8 mouse cellular contexts compared by ENCODE assay signal in genomic region chr11:75678747-75679438, GRCm38 (mm10). TPM values are rescaled to one million over a fixed set of nuclear protein-coding genes. Genes with fewer than 3 reads are reported as not detected.
DNase-seq lines count a peak whose midpoint lies in the region; ATAC-seq lines count a peak whose summit lies in the region.

Gene Crk (plus strand): TSS chr11:75679259.

- no peaks in the 10 kb centered on the region for H3K27me3 ChIP-seq in hindbrain, embryonic 16.5 days (replicated peaks; ENCODE audit: control insufficient read depth, insufficient read depth, low read length)

- H3K4me3 ChIP-seq in hindbrain, embryonic 16.5 days (ENCODE audit: low read length) = peak within 1 kb of the TSS; percentile 99
- peak within 1 kb of the TSS; percentile 67 for H3K4me3 ChIP-seq in macrophage (ENCODE audit: inconsistent target)

- H3K4me2 ChIP-seq in hindbrain, embryonic 16.5 days (ENCODE audit: low read length) = peak within 1 kb of the TSS; percentile 80

- H3K4me1 ChIP-seq in hindbrain, embryonic 16.5 days (ENCODE audit: control insufficient read depth, insufficient read depth, low read depth, low read length) = peaks cover 17% of the 10 kb centered on the region

- ATAC-seq in hindbrain, embryonic 16.5 days = peak; percentile 98

- WGBS in hindbrain, embryonic 16.5 days = under 1% methylated on average over 47 of the region's 55 CpGs
- under 1% methylated on average over 55 of the region's 55 CpGs for WGBS in macrophage (ENCODE audit: missing documents)

- peak; percentile 100 for DNase-seq in T-cell, adult 2 months (ENCODE audit: low spot score)
- peak; percentile 96 to 98 for DNase-seq in cerebellum, postnatal 36 days
- DNase-seq in gastrocnemius, adult 18-20 months (ENCODE audit: low spot score) = peak; percentile 99
- peak; percentile 97 to 98 for DNase-seq in left cerebral cortex, adult 18-20 months (ENCODE audit: low spot score in 2 of 2)
- DNase-seq in right cerebral cortex, adult 18-20 months = peak; percentile 98
- peak; percentile 94 for DNase-seq in urinary bladder, postnatal 10 days (ENCODE audit: low spot score)

- H3K9ac ChIP-seq in hindbrain, embryonic 16.5 days (ENCODE audit: low read depth, low read length) = peak within 1 kb of the TSS; percentile 95

- no peaks in the 10 kb centered on the region for H3K9me3 ChIP-seq in hindbrain, embryonic 16.5 days (ENCODE audit: control insufficient read depth, low read length)

- peak within 1 kb of the TSS; percentile 92 for H3K27ac ChIP-seq in hindbrain, embryonic 16.5 days (ENCODE audit: low read depth, low read length)
- peak within 1 kb of the TSS; percentile 68 for H3K27ac ChIP-seq in macrophage

- H3K79me2 ChIP-seq in macrophage (ENCODE audit: inconsistent target) = peaks cover 46% of the 10 kb centered on the region

- no peaks in the 10 kb centered on the region for H3K36me3 ChIP-seq in hindbrain, embryonic 16.5 days (ENCODE audit: control insufficient read depth, insufficient read depth, low read length)
- peaks cover 15% of the 10 kb centered on the region; the same call in 1 of the 2 replicates for H3K36me3 ChIP-seq in macrophage (ENCODE audit: inconsistent target)

RNA-seq across cellular contexts. Expression of gene Crk, which starts in this region (rescaled TPM):
- total RNA-seq in gastrocnemius, adult 18-20 months (2021) = 10 to 100 TPM; 50.3 to 60.6 TPM
- polyA plus RNA-seq in hindbrain, embryonic 16.5 days (2015; fragmentation: Nextera tagmentation; extraction: Ambion mirVana) = 106 and 109 TPM in 2 replicates
- total RNA-seq in left cerebral cortex, adult 18-20 months (2021) = 100 to 1,000 TPM; 126 to 132 TPM
- 100 to 1,000 TPM; 135 to 258 (median 172) TPM for total RNA-seq in macrophage (2018; cell fraction: chromatin; rRNA removed)
- 100 to 1,000 TPM in 3 of 26 experiments, 10 to 100 TPM in 23; 72.1 to 124 (median 81.7) TPM for total RNA-seq in macrophage (2018; cell fraction: cytosol; rRNA removed)
- total RNA-seq in macrophage (2018; cell fraction: nucleus; rRNA removed) = 100 to 1,000 TPM in 25 of 26 experiments, 10 to 100 TPM in 1; 97.0 to 221 (median 127) TPM
- 52.3 to 73.1 TPM (median 60.5 TPM) in 3 replicates for polyA plus RNA-seq in macrophage (2018)

Comparison
In these comparisons a context has a peak if more than half of its experiments do, and no peak if none do; other contexts are left out.
1. Peak in every context shown above with its lines: DNase-seq, ATAC-seq, H3K4me3 ChIP-seq and H3K27ac ChIP-seq.